Mouse (Mus musculus) frontal cortex, adult (tissue): ENCODE measurements around the gene Neurl4.
"Not testable (repeated sequence)": the region's sequence is repeated elsewhere in the genome, so short reads cannot be mapped to it uniquely, and the experiment has no call there.

ENCODE experiments used
- ATAC-seq: cut with Nextera tagmentation; 2 replicates; pipeline ENCODE4 v1.9.2; 2017; ENCODE audit warnings: mild to moderate bottlenecking, moderate library complexity, mixed read lengths; ENCODE audit not compliant: low TSS enrichment

Neurl4 gene

DNA sequence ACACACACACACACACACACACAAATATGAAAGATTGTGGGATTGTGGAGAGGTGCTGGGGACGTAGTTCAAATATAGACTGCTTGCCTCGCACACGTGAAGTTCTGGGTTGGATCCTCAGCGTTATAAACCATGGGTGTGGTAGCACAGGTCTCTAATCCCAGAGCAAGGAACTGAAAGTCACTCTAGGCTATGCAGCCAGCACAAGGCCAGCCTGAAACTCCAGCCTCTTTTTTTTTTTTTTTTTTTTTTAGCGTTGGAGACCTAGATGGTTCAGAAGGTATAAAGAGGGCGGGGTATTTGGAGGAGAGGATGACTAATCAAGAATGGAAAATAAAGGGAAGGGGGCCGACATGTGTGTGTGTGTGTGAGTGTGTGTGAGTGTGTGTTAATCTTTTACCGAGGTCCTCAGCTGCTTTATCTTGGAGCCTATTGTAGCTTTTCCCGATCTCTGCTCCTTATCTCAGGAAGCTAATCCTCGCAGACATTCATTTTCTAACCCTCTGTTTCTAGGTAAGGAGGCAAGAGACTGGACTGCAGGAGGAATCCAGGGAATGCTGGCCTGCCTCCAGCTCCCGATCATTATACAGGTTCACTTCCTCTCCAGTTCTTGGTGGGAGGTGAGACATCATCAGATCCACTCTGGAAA lies 52.5 kb downstream of the Neurl4 start:
- ATAC-seq = no peak

DNA sequence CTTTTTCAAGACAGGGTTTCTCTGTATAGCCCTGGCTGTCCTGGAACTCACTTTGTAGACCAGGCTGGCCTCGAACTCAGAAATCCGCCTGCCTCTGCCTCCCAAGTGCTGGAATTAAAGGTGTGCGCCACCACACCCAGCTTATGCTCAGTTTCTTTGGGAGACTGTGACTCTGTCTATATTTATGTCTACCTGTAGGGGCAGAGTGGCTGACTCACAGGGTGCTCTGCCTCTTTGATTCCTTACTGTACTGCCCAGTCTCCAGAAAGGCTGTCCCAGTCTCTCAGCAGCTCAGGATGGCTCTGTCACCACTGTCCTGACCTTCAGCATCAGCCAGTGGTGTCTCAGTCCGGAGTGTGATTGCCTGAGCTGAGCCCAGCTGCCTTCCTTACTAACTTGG lies 54.7 kb downstream of the Neurl4 start:
- ATAC-seq = not testable (repeated sequence)

DNA sequence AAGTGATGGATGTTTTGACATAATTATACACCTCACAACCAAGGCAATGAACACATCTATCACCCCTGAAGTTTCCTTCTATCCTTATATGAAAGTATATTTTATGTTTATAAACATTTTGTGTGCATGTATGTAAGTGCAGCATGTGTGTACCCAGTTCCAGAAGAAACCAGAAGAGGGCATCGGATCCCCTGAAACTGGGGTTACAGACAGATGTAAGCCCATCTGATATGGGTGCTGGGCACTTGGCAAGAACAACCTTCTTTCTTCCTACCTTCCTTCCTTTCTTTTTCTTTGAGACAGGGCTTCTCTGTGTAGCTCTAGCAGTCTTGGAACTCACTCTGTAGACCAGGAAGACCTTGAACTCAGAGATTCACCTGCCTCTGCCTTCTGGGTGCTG lies 55.3 kb downstream of the Neurl4 start:
- no peak for ATAC-seq

DNA sequence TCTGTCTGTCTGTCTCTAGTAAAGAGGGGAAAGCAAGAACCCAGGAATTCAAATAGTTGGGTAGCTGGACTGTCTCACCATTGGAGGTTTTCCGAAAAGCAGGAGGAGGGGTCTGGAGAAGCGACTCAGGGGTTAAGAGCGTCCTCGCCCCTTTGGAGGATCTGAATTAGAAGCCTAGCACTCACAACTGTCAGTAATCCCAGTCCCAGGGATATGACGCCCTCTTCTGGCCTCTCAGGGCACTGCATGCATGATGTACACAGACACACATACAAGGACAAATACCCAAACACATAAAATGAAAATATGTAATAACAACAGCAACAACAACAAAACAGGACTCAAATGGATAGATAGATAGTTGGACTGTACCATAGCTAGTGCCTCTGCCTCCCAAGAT lies 59.7 kb downstream of the Neurl4 start:
- ATAC-seq = no peak

DNA sequence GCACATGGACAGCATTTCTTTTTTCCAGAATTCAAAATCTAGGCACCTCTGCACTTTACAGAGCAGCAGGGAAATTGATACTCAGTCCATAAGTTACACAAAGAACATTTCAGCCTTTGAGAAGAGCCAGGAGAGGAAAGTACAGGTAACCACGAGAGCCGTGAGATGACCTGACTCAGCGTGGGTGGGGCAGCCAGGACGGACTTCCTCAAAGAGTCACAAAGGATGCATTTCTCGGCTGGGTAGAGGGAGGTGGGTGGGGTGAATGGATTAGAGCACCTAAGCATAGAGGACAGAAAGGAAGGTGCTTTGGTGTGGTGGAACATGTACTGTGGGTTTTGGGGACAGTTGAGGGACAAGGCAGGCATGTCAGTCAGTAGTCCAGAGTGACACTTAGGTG lies 61.0 kb downstream of the Neurl4 start:
- ATAC-seq = no peak
